Mouse (Mus musculus) heart, adult 2 months (tissue): Measurements from ENCODE around the gene Mal. TPM values are rescaled to one million over a fixed set of nuclear protein-coding genes. Genes with fewer than 3 reads are reported as not detected.
A peak's percentile ranks its signal among the peaks of the same experiment; 100 is the strongest.

Experiments
- DNase-seq, 2 experiments: peaks; one replicate each; pipeline ENCODE4 v3.0.0; 2021
- H3K27ac ChIP-seq: fragments of 200-600 bp; 2 replicates; pipeline ENCODE4 v1.8.1; 2022
- H3K27me3 ChIP-seq: fragments of 200-500 bp; 2 replicates; pipeline ENCODE4 v1.6.1; 2012; ENCODE audit warnings: mild to moderate bottlenecking, low read length, inconsistent platforms, mixed read lengths; ENCODE audit not compliant: control insufficient read depth, insufficient read depth
- H3K36me3 ChIP-seq: fragments of 200-500 bp; 2 replicates; pipeline ENCODE4 v1.6.1; 2012; ENCODE audit warnings: low read length, inconsistent platforms; ENCODE audit not compliant: control insufficient read depth, insufficient read depth
- H3K4me1 ChIP-seq: fragments of 200-500 bp; 2 replicates; pipeline ENCODE4 v1.6.1; 2011; ENCODE audit warnings: low read length; ENCODE audit not compliant: control insufficient read depth, insufficient read depth
- H3K4me3 ChIP-seq: fragments of 200-600 bp; 2 replicates; pipeline ENCODE4 v1.8.1; 2022
- H3K79me2 ChIP-seq: fragments of 200-500 bp; replicated peaks from 2 replicates; pipeline ENCODE4 v1.6.1; 2012; ENCODE audit warnings: mild to moderate bottlenecking, inconsistent platforms, low read length, moderate library complexity, mixed read lengths; ENCODE audit not compliant: control insufficient read depth, insufficient read depth
- H3K9ac ChIP-seq: fragments of 200-500 bp; 2 replicates; pipeline ENCODE4 v1.6.1; 2012; ENCODE audit warnings: low read depth, mild to moderate bottlenecking, control low read depth, inconsistent platforms, low read length, mixed read lengths
- CTCF ChIP-seq: fragments of 200-600 bp; IDR thresholded peaks from 2 replicates; pipeline ENCODE4 v1.8.1; 2022; ENCODE audit warnings: antibody characterized with exemption, mild to moderate bottlenecking, moderate library complexity
- EP300 ChIP-seq: fragments of 200-500 bp; IDR thresholded peaks from 2 replicates; pipeline ENCODE4 v1.6.1; 2011; ENCODE audit warnings: low read depth, low read length, control low read depth; ENCODE audit not compliant: insufficient read depth
- POLR2A ChIP-seq: fragments of 200-500 bp; IDR thresholded peaks from 2 replicates; pipeline ENCODE4 v1.6.1; 2011; ENCODE audit warnings: mild to moderate bottlenecking, low read depth, low read length, control low read depth; ENCODE audit not compliant: insufficient read depth
- WGBS: fragments of 180-500 bp; shearing (Covaris S2); methylation state at CpG from one replicate; pipeline ENCODE4 v1.1.7; 2018; 5-methylcytosine and 5-hydroxymethylcytosine counted together
- intact Hi-C: fragments of 180-260 bp; cut with DNase I; formaldehyde crosslinking; loops from one replicate; pipeline ENCODE4 v1.15.1; 2025
- polyA plus RNA-seq: library from polyadenylated mRNA; depleted of rRNA; stranded (reverse); fragments of >200 nt; gene quantifications from 2 replicates; pipeline ENCODE4 v1.2.3, GENCODE M21; 2012
- total RNA-seq, 2 experiments: library from RNA; stranded (reverse); gene quantifications; 2 replicates each; pipeline ENCODE4 v1.2.3; 2021

Mal gene
- total and polyA plus RNA-seq, 3 experiments, result 6.2 to 11.0 (median 9.4) TPM

DNA sequence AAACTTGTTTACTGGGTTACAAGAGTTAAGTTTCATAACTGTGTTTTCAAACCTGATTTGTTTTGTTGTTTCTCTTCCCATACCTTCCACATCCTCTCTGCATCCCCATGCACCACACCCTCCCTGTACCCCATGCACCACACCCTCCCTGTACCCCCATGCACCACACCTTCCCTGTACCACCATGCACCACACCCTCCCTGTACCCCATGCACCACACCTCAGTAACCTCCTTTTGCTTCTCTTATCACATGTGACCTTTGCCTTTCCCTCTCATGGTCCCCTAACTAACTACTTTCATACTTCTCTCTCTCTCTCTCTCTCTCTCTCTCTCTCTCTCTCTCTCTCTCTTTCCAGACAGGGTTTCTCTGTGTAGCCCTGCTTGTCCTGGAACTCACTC lies 10.5 kb upstream of the Mal start:
- no peak for DNase-seq
- no peak for TF ChIP-seq CTCF
- TF ChIP-seq POLR2A, result no peak
- TF ChIP-seq EP300, result no peak
- Histone ChIP-seq H3K4me1 (no peaks in the 10 kb centered on the region), H3K36me3 (no peaks in the 10 kb centered on the region), H3K27me3 (no peaks in the 10 kb centered on the region), H3K27ac (no peak overlapping the region), H3K4me3 (no peak overlapping the region), H3K9ac (no peak overlapping the region), H3K79me2 (no peaks in the 10 kb centered on the region)
- intact Hi-C loops, result loop anchor here (5.0 kb wide), 1 partner anchor 160 kb away; no protein-coding TSS in a partner anchor

DNA sequence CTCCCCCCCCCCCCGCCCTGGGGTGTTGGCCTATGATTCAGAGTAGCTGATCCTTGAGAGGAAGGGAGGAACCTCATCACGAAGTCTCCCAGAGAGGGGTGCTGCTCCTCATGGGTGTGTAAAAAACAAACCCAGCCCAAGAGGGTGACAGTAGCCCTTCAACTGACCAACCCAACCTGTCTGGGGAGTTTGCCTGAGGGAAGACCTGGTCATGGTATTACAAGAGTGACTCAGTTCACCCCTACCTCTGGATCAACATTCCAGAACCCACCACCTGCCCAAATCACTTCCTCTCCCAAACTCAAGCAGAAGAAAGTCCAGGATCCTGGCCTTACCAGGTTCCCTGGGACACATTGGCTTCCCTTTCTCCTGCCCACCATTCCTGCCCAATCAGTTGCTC lies 6.2 kb upstream of the Mal start:
- no peaks in the 10 kb centered on the region for H3K4me1 ChIP-seq
- H3K79me2 ChIP-seq, result no peaks in the 10 kb centered on the region
- H3K4me3 ChIP-seq, result no peak overlapping the region
- intact Hi-C loops, result no loop called here
- whole genome bisulfite sequencing, result 23% methylated on average over 2 of the region's 2 CpGs
- no peaks in the 10 kb centered on the region for H3K27me3 ChIP-seq
- no peak overlapping the region for H3K9ac ChIP-seq
- no peak overlapping the region for H3K27ac ChIP-seq
- no peak for DNase-seq
- no peak for TF ChIP-seq EP300
- no peak for TF ChIP-seq CTCF
- TF ChIP-seq POLR2A, result no peak
- no peaks in the 10 kb centered on the region for H3K36me3 ChIP-seq

DNA sequence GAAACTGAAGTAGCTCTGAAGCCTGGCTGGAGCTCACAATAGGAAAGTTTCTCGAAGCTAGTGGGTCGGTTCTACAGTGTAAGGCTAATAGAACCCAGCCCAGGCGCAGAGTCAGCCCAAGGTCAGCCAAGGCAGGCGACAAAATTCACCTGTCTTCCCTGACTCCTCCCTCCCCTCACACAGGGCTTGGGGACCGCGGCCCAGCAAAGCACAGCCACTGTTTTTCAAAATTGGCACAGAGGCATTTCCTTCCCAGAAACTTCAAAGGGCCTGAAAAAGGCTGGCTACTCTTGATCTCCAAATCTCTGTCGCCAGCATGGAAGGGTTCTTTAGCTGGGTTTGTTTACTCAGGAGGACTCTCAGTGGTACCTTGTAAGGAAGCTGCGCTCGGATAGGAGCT lies 1.1 kb downstream of the Mal start:
- intact Hi-C loops, result no loop called here
- no peaks in the 10 kb centered on the region for H3K36me3 ChIP-seq
- no peak overlapping the region for H3K9ac ChIP-seq
- WGBS, result 14% methylated on average over 9 of the region's 9 CpGs
- H3K27me3 ChIP-seq, result peaks cover 1% of the 10 kb centered on the region; the same call in 1 of the 2 replicates
- no peaks in the 10 kb centered on the region for H3K4me1 ChIP-seq
- no peak overlapping the region for H3K27ac ChIP-seq
- H3K4me3 ChIP-seq, result peak overlapping the region; percentile 1; the same call in 1 of the 2 replicates
- TF ChIP-seq EP300 (no peak), POLR2A (no peak), CTCF (no peak)
- H3K79me2 ChIP-seq, result no peaks in the 10 kb centered on the region
- DNase-seq, result no peak

DNA sequence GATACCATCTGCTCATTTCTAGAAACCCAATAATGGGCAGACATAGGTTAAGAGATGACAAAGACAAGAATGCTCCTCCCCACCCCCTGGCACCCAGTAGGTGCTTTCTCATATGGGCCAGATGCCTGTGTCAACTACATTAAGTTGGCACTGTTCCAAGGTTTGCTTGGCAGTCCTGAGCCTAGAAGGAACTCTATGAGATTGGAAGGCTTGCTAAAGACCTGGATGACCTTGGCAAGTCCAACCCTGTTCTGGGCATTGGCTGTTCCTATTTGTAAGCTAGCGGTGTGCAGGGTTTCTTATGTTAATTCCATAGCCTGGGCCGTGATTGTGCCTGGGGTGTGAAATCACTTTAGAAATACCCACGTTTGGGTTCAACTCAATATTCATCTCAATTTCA lies 1.7 kb downstream of the Mal start:
- Histone ChIP-seq H3K4me1 (peaks cover under 1% of the 10 kb centered on the region; the same call in 1 of the 2 replicates), H3K79me2 (no peaks in the 10 kb centered on the region), H3K9ac (no peak overlapping the region), H3K4me3 (no peak overlapping the region), H3K36me3 (no peaks in the 10 kb centered on the region), H3K27me3 (peaks cover 1% of the 10 kb centered on the region; the same call in 1 of the 2 replicates), H3K27ac (no peak overlapping the region)
- intact Hi-C loops, result no loop called here
- DNase-seq, result no peak
- no peak for TF ChIP-seq CTCF
- no peak for TF ChIP-seq EP300
- no peak for TF ChIP-seq POLR2A
- WGBS, result 52% methylated on average over 3 of the region's 3 CpGs

DNA sequence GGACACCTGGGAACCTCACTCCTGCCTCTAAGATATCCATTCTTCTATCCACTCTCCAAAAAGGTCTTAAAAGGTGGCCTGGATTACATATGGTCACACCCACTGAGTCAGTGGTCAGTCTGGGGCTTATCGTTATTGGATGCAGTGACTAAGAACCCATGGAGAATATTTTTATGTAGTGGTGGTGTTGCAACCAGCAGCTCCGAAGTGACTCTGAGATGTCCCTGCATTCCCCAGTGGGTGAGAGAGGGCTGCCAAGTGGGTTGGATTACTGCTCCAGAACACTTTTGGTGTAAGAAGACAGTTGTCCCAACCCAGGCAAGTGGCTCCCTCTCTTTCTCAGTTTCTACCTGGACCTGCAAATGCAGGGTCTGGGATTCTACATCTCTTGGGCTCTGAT lies 3.7 kb downstream of the Mal start:
- H3K27me3 ChIP-seq, result peaks cover 1% of the 10 kb centered on the region; the same call in 1 of the 2 replicates
- no peak overlapping the region for H3K9ac ChIP-seq
- TF ChIP-seq EP300, result no peak
- no peak for TF ChIP-seq POLR2A
- no peak for TF ChIP-seq CTCF

DNA sequence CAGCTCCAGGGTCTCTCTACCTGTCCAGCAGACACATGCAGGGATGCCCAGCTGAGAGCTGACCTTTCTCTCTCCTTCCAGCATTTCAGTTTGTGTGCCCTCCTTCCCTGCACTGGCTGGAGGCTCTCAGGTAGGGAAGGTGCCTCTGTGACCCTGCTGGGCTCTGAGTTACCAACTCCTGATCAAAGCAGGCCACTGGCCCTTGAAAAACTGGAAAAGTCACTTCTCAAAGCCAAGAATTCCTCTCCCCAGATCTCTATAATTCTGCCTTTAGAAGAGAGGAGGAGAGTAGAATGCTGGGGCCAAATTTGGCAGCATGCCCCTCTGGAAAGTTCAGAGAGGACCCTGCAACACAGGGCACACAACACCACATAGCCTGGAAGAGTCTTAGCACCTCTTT lies 4.2 kb downstream of the Mal start:
- H3K36me3 ChIP-seq, result no peaks in the 10 kb centered on the region
- peaks cover 1% of the 10 kb centered on the region; the same call in 1 of the 2 replicates for H3K27me3 ChIP-seq
- TF ChIP-seq EP300, result no peak
- no peak for TF ChIP-seq CTCF
- TF ChIP-seq POLR2A, result no peak
- no peak for DNase-seq
- intact Hi-C loops, result no loop called here
- no peak overlapping the region for H3K9ac ChIP-seq
- H3K79me2 ChIP-seq, result no peaks in the 10 kb centered on the region
- peaks cover 1% of the 10 kb centered on the region; the same call in 1 of the 2 replicates for H3K4me1 ChIP-seq
- no peak overlapping the region for H3K4me3 ChIP-seq
- no peak overlapping the region for H3K27ac ChIP-seq

More for the DNA sequence above, 3.7 kb downstream of the Mal start:
- DNase-seq, result no peak
- no peaks in the 10 kb centered on the region for H3K36me3 ChIP-seq
- no peak overlapping the region for H3K27ac ChIP-seq
- H3K4me3 ChIP-seq, result no peak overlapping the region
- 84% methylated on average over 2 of the region's 2 CpGs for WGBS
- intact Hi-C loops, result no loop called here
- H3K79me2 ChIP-seq, result no peaks in the 10 kb centered on the region
- H3K4me1 ChIP-seq, result peaks cover 1% of the 10 kb centered on the region; the same call in 1 of the 2 replicates

DNA sequence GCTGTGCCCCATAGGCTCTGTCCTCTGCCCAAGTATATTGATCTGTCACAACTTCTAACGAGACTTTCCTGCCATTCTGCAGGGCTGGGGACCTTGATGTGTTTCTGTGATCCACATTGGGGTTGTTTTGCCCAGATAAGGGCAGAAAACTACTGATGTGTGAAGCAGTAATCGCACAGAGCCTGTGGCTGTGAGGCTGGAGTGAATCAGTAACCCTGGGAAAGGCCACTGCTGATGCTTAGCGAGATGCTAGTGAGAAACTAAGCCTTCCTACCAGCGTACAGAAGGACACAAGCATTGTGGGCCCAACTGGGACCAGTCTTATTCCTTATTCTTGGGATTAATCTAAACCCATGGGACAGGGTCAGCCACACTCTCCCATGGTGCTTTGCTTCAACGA lies 4.9 kb downstream of the Mal start:
- 72% methylated on average over 5 of the region's 5 CpGs for WGBS
- DNase-seq, result no peak
- peaks cover 1% of the 10 kb centered on the region; the same call in 1 of the 2 replicates for H3K27me3 ChIP-seq
- peaks cover 1% of the 10 kb centered on the region; the same call in 1 of the 2 replicates for H3K4me1 ChIP-seq
- H3K27ac ChIP-seq, result no peak overlapping the region
- TF ChIP-seq POLR2A, result no peak
- no peak for TF ChIP-seq EP300
- no peak for TF ChIP-seq CTCF
- no peaks in the 10 kb centered on the region for H3K79me2 ChIP-seq
- H3K9ac ChIP-seq, result no peak overlapping the region
- no peak overlapping the region for H3K4me3 ChIP-seq
- no peaks in the 10 kb centered on the region for H3K36me3 ChIP-seq
- intact Hi-C loops, result no loop called here
